Mouse (Mus musculus) kidney, embryonic 15.5 days (tissue): ENCODE data around the gene Sh3rf3. TPM values are rescaled to one million over a fixed set of nuclear protein-coding genes. Genes with fewer than 3 reads are reported as not detected.

Experiments used
- ATAC-seq: fragments of 200-750 bp; cut with Nextera tagmentation; replicated peaks from 2 replicates; pipeline ENCODE4 v1.8.0; 2017; ENCODE audit warnings: moderate TSS enrichment; ENCODE audit not compliant: low FRiP score
- H3K27ac ChIP-seq: fragments of 300-500 bp; sonication (generic); 2 replicates; pipeline ENCODE4 v1.5.1; 2015; ENCODE audit warnings: mild to moderate bottlenecking, inconsistent platforms
- H3K27me3 ChIP-seq: fragments of 300-500 bp; sonication (generic); 2 replicates; pipeline ENCODE4 v1.6.1; 2015; ENCODE audit warnings: inconsistent platforms
- H3K36me3 ChIP-seq: fragments of 300-500 bp; sonication (generic); 2 replicates; pipeline ENCODE4 v1.6.1; 2015; ENCODE audit warnings: inconsistent platforms
- H3K4me1 ChIP-seq: fragments of 300-500 bp; sonication (generic); 2 replicates; pipeline ENCODE4 v1.6.1; 2015; ENCODE audit warnings: inconsistent platforms
- H3K4me2 ChIP-seq: fragments of 300-500 bp; sonication (generic); 2 replicates; pipeline ENCODE4 v1.6.1; 2015; ENCODE audit warnings: moderate library complexity, mild to moderate bottlenecking, inconsistent platforms
- H3K4me3 ChIP-seq: fragments of 300-500 bp; sonication (generic); replicated peaks from 2 replicates; pipeline ENCODE4 v1.5.1; 2015; ENCODE audit warnings: mild to moderate bottlenecking, inconsistent platforms
- H3K9ac ChIP-seq: fragments of 300-500 bp; sonication (generic); 2 replicates; pipeline ENCODE4 v1.6.1; 2015; ENCODE audit warnings: mild to moderate bottlenecking, inconsistent platforms
- H3K9me3 ChIP-seq: fragments of 300-500 bp; sonication (generic); replicated peaks from 2 replicates; pipeline ENCODE4 v1.6.1; 2016; ENCODE audit warnings: inconsistent platforms
- WGBS: fragments of 180-500 bp; shearing (Covaris S2); methylation state at CpG from one replicate; pipeline ENCODE4 v1.1.7; 2015; ENCODE audit warnings: mixed read lengths; 5-methylcytosine and 5-hydroxymethylcytosine counted together
- polyA plus RNA-seq: library from polyadenylated mRNA; unstranded; fragments of >200 nt; fragmentation: Nextera tagmentation; extraction: Ambion mirVana; gene quantifications from 2 replicates; pipeline ENCODE4 v1.2.1, GENCODE M21; 2015

The Sh3rf3 gene
- polyA plus RNA-seq, 1 experiment from 2014 or later = 1.3 TPM

- no peak for ATAC-seq
- H3K27me3 ChIP-seq = no peaks in the 10 kb centered on the region
These were observed 42.7 kb downstream of the Sh3rf3 start for GRCm38 (mm10) chr10:58855814-58856213.

GRCm38 (mm10) chr10:58856742-58857141 lies 43.6 kb downstream of the Sh3rf3 start:
- Histone ChIP-seq H3K9me3 (no peaks in the 10 kb centered on the region), H3K27me3 (no peaks in the 10 kb centered on the region), H3K4me3 (no peak overlapping the region), H3K4me1 (peaks cover 13% of the 10 kb centered on the region), H3K36me3 (no peaks in the 10 kb centered on the region), H3K4me2 (no peak overlapping the region), H3K27ac (no peak overlapping the region), H3K9ac (no peak overlapping the region)
- no peak for ATAC-seq

More at GRCm38 (mm10) chr10:58855814-58856213, 42.7 kb downstream of the Sh3rf3 start:
- Histone ChIP-seq H3K4me3 (no peak overlapping the region), H3K36me3 (no peaks in the 10 kb centered on the region), H3K4me2 (no peak overlapping the region), H3K4me1 (peaks cover 13% of the 10 kb centered on the region), H3K27ac (no peak overlapping the region), H3K9ac (no peak overlapping the region), H3K9me3 (no peaks in the 10 kb centered on the region)
- WGBS = 65% methylated on average over 9 of the region's 9 CpGs

DNA sequence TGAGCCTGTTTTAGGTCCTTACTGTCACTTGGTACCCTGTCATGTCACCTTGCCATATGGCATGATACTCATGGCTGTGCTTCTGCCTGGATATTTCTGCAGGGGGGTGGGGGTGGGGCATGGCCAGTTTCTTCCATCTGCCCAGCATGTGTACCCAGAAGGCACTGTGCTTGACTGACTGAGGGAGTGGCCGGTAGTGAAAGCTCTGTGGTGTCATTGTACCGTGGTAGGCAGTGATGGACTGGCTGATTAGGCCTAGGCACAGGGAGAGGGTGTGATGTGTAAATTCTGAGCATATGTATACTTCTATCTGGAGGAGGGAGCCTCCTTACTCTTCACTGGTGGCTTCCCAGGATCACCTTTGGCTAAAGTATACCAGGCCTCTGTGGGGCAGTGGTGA lies 51.6 kb downstream of the Sh3rf3 start:
- Histone ChIP-seq H3K4me3 (no peak overlapping the region), H3K9me3 (no peaks in the 10 kb centered on the region), H3K27ac (no peak overlapping the region), H3K27me3 (no peaks in the 10 kb centered on the region), H3K9ac (no peak overlapping the region), H3K4me1 (0 out of 2 replicates have a peak, but pooled peaks cover 2% of the 10 kb centered on the region), H3K36me3 (no peaks in the 10 kb centered on the region), H3K4me2 (no peak overlapping the region)
- 0 out of 2 replicates have a peak, but pooled peaks have one; percentile 40 for ATAC-seq
- 64% methylated on average over 2 of the region's 2 CpGs for WGBS

GRCm38 (mm10) chr10:58867536-58867935 lies 54.4 kb downstream of the Sh3rf3 start:
- ATAC-seq = no peak
- 85% methylated on average over 2 of the region's 2 CpGs for WGBS

DNA sequence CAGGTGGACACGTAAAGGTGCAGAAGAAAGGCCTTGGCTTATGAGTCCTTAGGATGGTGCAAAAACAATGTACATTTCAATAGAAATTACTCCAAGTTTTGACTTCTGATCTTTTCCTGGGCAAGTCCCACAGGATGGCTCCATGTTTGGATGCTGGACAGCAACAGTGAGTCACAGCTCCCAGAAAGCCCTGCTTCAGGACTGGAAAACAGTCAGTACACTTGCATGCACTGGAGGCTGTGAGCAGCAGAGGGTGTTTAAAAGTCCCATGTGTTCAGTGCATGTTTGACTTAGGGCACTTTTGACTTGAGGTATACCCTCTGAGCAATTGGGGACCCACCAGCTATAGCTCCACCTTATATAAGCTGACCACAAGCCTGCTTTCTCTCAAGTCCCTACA lies 56.7 kb downstream of the Sh3rf3 start:
- no peaks in the 10 kb centered on the region for H3K36me3 ChIP-seq
- H3K4me2 ChIP-seq = no peak overlapping the region
- no peaks in the 10 kb centered on the region for H3K27me3 ChIP-seq
- H3K4me3 ChIP-seq = no peak overlapping the region
- no peak overlapping the region for H3K9ac ChIP-seq
- no peak for ATAC-seq
- H3K27ac ChIP-seq = no peak overlapping the region
- 0 out of 2 replicates have a peak, but pooled peaks cover 2% of the 10 kb centered on the region for H3K4me1 ChIP-seq
- WGBS = 89% methylated on average over 1 of the region's 1 CpGs
- H3K9me3 ChIP-seq = no peaks in the 10 kb centered on the region

More at GRCm38 (mm10) chr10:58867536-58867935, 54.4 kb downstream of the Sh3rf3 start:
- Histone ChIP-seq H3K27me3 (no peaks in the 10 kb centered on the region), H3K27ac (no peak overlapping the region), H3K4me3 (no peak overlapping the region), H3K4me1 (0 out of 2 replicates have a peak, but pooled peaks cover 2% of the 10 kb centered on the region), H3K4me2 (no peak overlapping the region), H3K36me3 (no peaks in the 10 kb centered on the region), H3K9ac (no peak overlapping the region), H3K9me3 (no peaks in the 10 kb centered on the region)

DNA sequence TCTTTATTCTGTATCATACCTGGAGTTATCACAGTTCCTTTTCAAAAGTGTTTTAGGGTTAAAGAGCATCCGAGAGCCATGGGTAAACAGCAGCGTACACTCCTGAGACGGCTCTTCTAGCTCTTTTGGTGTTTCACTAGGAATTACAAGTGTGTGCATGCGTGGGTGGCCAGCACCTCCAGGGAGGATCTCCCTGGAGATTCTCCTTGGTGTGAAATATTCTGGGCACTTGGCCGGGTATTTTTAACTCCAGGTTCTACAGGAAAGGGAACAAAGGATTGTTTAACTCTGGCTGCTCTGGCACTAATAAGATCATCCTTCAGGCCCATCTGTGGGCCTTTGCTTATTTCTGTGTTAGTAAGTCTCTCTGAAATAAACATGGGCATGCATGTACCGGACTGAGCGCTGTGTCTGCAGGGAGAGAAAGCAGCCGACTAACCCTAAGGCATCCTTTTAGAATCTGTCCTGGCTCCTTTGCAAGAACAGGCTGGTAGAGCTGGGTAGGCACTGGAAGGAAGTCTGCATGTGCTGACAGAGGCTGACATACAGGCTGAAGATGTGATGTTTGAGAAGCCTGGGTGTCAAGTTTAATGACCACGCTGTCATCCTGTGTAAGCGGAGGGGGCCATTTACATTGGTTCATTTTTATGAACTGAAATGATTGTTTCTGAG lies 58.1 kb downstream of the Sh3rf3 start:
- 75% methylated on average over 10 of the region's 10 CpGs for WGBS
- no peak overlapping the region for H3K4me3 ChIP-seq
- H3K36me3 ChIP-seq = no peaks in the 10 kb centered on the region
- no peak overlapping the region for H3K9ac ChIP-seq
- H3K27ac ChIP-seq = no peak overlapping the region
- H3K4me2 ChIP-seq = no peak overlapping the region
- no peaks in the 10 kb centered on the region for H3K9me3 ChIP-seq
- H3K27me3 ChIP-seq = no peaks in the 10 kb centered on the region
- ATAC-seq = no peak
- 0 out of 2 replicates have a peak, but pooled peaks cover 2% of the 10 kb centered on the region for H3K4me1 ChIP-seq

DNA sequence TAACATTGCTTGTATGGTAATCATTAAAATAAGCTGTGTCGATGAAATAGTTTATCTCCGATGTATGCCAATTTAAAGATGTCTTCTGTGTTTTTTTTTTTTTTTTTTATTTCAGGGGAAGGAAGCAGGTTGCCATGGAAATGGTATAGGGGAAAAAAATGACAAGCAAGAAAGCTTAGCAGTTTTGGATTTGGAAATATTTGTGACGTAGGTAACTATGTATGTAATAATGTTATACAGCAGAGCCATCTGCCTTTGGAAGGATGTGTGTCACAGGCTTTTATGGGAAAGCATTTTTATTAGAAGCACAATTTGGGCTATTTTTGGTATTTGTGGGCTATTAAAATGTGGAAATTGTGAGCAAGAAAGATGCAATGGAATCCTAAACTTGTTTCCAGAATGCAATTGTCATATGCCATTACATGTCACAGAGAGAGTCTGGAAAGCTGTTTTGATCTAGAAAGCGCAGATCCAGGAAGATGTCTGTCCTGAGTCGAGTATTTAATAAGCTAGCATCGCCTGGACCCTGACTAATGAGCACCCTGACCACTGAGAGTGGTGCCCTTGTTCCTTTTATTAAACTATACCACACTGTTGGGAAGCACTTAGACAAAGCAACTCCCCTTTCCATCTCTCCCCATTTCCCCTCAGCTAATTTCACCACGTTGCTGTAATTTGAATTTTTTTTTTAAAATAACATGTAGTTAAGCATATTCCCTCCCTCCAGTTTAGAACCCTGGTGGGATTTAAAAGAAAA lies 58.8 kb downstream of the Sh3rf3 start:
- Histone ChIP-seq H3K27me3 (no peaks in the 10 kb centered on the region), H3K4me1 (0 out of 2 replicates have a peak, but pooled peaks cover 2% of the 10 kb centered on the region), H3K9me3 (no peaks in the 10 kb centered on the region), H3K4me2 (no peak overlapping the region), H3K9ac (no peak overlapping the region), H3K36me3 (no peaks in the 10 kb centered on the region), H3K27ac (no peak overlapping the region), H3K4me3 (no peak overlapping the region)
- 78% methylated on average over 7 of the region's 7 CpGs for WGBS
- ATAC-seq = no peak

GRCm38 (mm10) chr10:58877835-58878234 lies 64.7 kb downstream of the Sh3rf3 start:
- 95% methylated on average over 4 of the region's 4 CpGs for WGBS
- Histone ChIP-seq H3K9ac (no peak overlapping the region), H3K27ac (no peak overlapping the region), H3K36me3 (no peaks in the 10 kb centered on the region), H3K4me2 (no peak overlapping the region), H3K4me1 (no peaks in the 10 kb centered on the region), H3K27me3 (no peaks in the 10 kb centered on the region), H3K9me3 (no peaks in the 10 kb centered on the region), H3K4me3 (no peak overlapping the region)
- ATAC-seq = no peak

- no peak for ATAC-seq
- no peaks in the 10 kb centered on the region for H3K4me1 ChIP-seq
- no peak overlapping the region for H3K4me2 ChIP-seq
- WGBS = 90% methylated on average over 4 of the region's 4 CpGs
- no peak overlapping the region for H3K27ac ChIP-seq
- H3K4me3 ChIP-seq = no peak overlapping the region
- H3K9ac ChIP-seq = no peak overlapping the region
- H3K27me3 ChIP-seq = no peaks in the 10 kb centered on the region
- H3K36me3 ChIP-seq = no peaks in the 10 kb centered on the region
- no peaks in the 10 kb centered on the region for H3K9me3 ChIP-seq
These were observed 65.5 kb downstream of the Sh3rf3 start for GRCm38 (mm10) chr10:58878636-58879035.

GRCm38 (mm10) chr10:58882741-58883140 lies 69.6 kb downstream of the Sh3rf3 start:
- Histone ChIP-seq H3K36me3 (no peaks in the 10 kb centered on the region), H3K4me1 (no peaks in the 10 kb centered on the region), H3K4me3 (no peak overlapping the region), H3K27me3 (no peaks in the 10 kb centered on the region), H3K4me2 (no peak overlapping the region), H3K27ac (no peak overlapping the region), H3K9ac (no peak overlapping the region), H3K9me3 (peaks cover 3% of the 10 kb centered on the region; the same call in 1 of the 2 replicates)
- 82% methylated on average over 2 of the region's 2 CpGs for WGBS
- no peak for ATAC-seq

DNA sequence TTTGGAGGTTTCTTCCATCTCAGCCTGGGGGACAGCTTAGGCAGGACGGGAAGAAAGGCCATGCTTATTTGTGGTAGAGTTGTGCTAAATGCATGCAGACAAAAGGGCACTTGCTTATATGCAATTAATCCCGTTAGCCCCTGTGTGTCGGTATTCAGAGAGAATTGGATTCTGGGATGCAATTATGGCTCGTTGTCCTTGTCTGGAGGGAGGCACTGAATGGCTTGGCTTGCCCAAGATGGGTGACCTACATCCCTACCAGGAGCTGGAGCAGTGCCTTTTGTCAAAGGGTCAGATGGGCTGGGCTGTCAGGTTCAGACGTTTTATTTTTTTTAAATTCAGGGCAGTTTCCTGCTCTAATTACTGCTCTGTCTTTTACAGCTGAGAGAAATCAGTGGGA lies 72.2 kb downstream of the Sh3rf3 start:
- Histone ChIP-seq H3K27ac (no peak overlapping the region), H3K27me3 (no peaks in the 10 kb centered on the region), H3K9ac (no peak overlapping the region), H3K4me3 (no peak overlapping the region), H3K4me2 (no peak overlapping the region), H3K4me1 (no peaks in the 10 kb centered on the region), H3K36me3 (no peaks in the 10 kb centered on the region), H3K9me3 (peaks cover 3% of the 10 kb centered on the region; the same call in 1 of the 2 replicates)
- no peak for ATAC-seq
- whole genome bisulfite sequencing = 39% methylated on average over 5 of the region's 5 CpGs

- no peak overlapping the region for H3K27ac ChIP-seq
- 55% methylated on average over 2 of the region's 2 CpGs for WGBS
These were observed 72.7 kb downstream of the Sh3rf3 start for GRCm38 (mm10) chr10:58885816-58886215.

More at GRCm38 (mm10) chr10:58885816-58886215, 72.7 kb downstream of the Sh3rf3 start:
- H3K36me3 ChIP-seq = no peaks in the 10 kb centered on the region
- no peak overlapping the region for H3K9ac ChIP-seq
- ATAC-seq = no peak
- H3K4me2 ChIP-seq = no peak overlapping the region
- no peaks in the 10 kb centered on the region for H3K4me1 ChIP-seq
- no peak overlapping the region for H3K4me3 ChIP-seq
- H3K27me3 ChIP-seq = no peaks in the 10 kb centered on the region
- H3K9me3 ChIP-seq = peaks cover 3% of the 10 kb centered on the region; the same call in 1 of the 2 replicates
